In genomic region chr5:141324910-141325309, GRCm38 (mm10) we compare ENCODE assay signal across 13 mouse cellular contexts.
DNase-seq lines count a peak whose midpoint lies in the region; ATAC-seq lines count a peak whose summit lies in the region.
"Had no signal": no experiment of that assay in that cellular context is flagged by ENCODE, and none has a peak within 500 bp of the region (broad histone marks: within the 10 kb centered on the region; RNA-seq: fewer than 3 reads in every experiment).

No protein-coding gene starts in this region.

- peak; percentile 32 for DNase-seq in layer of hippocampus, adult 11-12 months (ENCODE audit: low spot score)
- no peak for DNase-seq in layer of hippocampus, postnatal 10 days (ENCODE audit: low spot score in 2 of 2)
- DNase-seq in cerebellum, adult 18-20 months: peak; percentile 10 to 21
- DNase-seq in layer of hippocampus, adult 8-10 months (ENCODE audit: low spot score in 2 of 2): peak; percentile 30 to 56
- DNase-seq in kidney, postnatal 14 days: no peak
- no peak for DNase-seq in Muller cell, postnatal 12 days (ENCODE audit: inconsistent ontology term)
- DNase-seq: embryo, embryonic 11 days; gastrocnemius, adult 2 months; kidney, postnatal 10 days; midbrain, embryonic 14.5 days; right cerebral cortex, postnatal 25 days; thymus, adult 2 months had no signal

- 0 out of 2 replicates have a peak, but pooled peaks have one; percentile 45 for ATAC-seq in cerebellum, adult (ENCODE audit: insufficient number of reproducible peaks, low FRiP score, low TSS enrichment)

Comparison
In these comparisons a context has a peak if more than half of its experiments do, and no peak if none do; other contexts are left out.
1. DNase-seq: peak in layer of hippocampus, adult 11-12 months (single experiment), cerebellum, adult 18-20 months (2 of 2) and layer of hippocampus, adult 8-10 months (2 of 2); none in layer of hippocampus, postnatal 10 days (0 of 2), kidney, postnatal 14 days (single experiment) and Muller cell, postnatal 12 days (single experiment).